Mouse (Mus musculus) embryo, embryonic 9.5 days (tissue): ENCODE results near the gene Olfr718-ps1.
"Not testable (repeated sequence)": the region's sequence is repeated elsewhere in the genome, so short reads cannot be mapped to it uniquely, and the experiment has no call there.

Source experiments
- DNase-seq: peaks from one replicate; pipeline ENCODE4 v3.0.0-alpha.2; 2017; ENCODE audit errors: extremely low spot score

Gene Olfr718-ps1

DNA sequence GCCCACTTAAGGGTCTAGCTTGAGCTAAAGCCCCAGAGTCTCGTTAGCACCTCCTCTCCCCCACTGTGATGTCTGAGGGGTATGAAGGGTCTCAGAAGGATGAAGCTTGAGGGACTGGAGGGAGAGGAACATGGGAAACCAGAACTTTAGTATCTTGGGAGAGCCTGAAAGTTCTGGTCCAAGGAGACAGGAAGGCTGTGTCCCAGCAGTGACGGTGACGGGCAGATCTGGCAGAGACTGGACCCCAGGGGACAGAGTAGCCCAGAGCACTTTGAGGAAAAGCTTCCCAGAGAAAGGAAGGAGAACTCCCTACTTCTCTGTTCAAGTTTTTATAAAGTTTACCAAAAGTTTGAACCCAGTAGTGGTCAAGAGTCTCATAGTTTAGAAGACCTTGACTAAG is at the start of gene Olfr718-ps1:
Olfr718-ps1 (minus strand) TSS at position 101 of the 400 bp plus-strand sequence.
- DNase-seq = no peak

DNA sequence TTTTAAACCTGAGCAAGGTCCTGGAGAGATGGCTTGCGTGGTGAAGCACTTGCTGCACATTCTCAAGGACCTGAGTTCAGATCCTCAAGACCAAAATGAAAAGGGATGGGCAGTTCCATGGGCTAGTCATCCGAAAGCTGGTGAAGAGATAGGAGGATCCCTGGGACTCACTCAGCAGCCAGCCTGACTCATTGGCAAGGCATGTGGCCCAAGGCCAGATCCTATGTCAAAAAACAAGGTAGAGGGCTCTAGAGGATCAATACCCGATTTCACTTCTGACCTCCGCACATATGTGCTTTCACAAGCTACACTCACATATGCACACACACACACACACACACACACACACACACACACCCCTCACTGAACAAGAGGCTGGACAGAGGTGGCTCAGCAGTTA is 49.1 kb upstream of the Olfr718-ps1 start:
- no peak for DNase-seq

DNA sequence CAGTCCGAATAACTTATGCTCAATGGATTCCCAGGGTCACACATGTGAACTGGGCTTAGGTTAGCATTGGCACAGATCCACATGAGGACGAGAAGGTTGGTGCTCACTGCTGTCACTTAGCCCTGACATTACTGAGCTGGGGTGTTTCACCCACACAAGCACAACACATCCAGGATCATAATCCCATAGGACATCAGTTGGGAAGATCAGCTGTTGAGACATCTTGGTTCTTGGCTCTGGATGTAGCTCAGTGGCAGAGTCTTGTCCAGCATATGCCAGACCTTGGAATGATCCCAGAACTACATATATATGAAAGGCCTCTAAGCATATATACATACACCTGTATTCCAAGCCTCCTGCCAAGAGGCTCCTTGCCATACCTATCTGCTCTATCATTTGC is 47.8 kb upstream of the Olfr718-ps1 start:
- no peak for DNase-seq

DNA sequence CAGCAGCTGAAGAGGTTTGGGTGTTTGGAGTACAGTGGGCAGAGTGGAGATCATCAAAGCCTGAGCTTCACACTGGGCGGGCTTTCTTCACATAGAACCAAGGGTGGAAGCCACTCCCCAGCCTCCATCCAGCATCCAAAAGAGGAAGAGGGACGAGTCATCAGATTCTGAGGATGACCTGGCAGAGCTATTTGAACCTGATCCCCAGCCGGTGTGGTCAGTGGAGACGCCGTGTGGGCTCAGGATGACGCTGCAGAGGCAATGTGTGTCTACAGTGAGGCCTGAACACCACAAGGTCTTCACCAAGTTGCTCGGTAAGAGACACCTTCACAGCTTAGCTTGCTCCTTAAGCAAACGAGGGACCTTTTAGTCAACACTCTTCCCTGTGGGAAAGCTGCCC is 47.4 kb upstream of the Olfr718-ps1 start:
- not testable (repeated sequence) for DNase-seq

DNA sequence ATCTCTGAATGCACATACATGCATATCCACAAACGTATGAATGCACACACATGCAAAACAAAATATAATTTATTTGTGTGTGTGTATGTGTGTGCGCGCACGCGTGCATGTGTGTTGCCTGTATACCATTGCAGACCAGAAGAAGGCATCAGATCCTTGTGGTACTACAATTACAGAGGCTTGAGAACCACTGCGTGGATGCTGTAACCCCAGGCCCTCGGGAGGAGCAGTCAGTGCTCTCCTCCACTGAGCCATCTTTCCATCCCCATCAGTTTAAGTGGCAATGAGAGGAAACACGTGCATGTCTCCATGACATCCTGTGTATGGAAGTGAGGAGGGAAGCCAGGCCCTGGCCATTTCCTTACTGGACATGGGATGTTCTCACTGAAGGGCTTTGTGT is 45.4 kb upstream of the Olfr718-ps1 start:
- no peak for DNase-seq

DNA sequence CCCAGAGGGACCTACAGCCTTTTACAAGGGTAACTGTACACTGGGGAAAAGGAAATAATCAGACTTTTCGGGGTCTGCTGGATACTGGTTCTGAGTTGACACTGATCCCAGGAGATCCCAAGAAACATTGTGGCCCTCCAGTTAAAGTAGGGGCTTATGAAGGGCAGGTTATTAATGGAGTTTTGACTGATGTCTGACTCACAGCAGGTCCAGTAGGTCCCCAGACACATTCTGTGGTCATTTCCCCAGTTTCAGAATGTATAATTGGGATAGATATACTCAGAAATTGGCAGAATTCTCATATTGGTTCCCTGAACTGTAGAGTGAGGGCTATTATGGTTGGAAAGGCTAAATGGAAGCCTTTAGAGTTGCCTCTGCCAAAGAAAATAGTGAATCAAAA is 40.6 kb upstream of the Olfr718-ps1 start:
- DNase-seq = not testable (repeated sequence)

DNA sequence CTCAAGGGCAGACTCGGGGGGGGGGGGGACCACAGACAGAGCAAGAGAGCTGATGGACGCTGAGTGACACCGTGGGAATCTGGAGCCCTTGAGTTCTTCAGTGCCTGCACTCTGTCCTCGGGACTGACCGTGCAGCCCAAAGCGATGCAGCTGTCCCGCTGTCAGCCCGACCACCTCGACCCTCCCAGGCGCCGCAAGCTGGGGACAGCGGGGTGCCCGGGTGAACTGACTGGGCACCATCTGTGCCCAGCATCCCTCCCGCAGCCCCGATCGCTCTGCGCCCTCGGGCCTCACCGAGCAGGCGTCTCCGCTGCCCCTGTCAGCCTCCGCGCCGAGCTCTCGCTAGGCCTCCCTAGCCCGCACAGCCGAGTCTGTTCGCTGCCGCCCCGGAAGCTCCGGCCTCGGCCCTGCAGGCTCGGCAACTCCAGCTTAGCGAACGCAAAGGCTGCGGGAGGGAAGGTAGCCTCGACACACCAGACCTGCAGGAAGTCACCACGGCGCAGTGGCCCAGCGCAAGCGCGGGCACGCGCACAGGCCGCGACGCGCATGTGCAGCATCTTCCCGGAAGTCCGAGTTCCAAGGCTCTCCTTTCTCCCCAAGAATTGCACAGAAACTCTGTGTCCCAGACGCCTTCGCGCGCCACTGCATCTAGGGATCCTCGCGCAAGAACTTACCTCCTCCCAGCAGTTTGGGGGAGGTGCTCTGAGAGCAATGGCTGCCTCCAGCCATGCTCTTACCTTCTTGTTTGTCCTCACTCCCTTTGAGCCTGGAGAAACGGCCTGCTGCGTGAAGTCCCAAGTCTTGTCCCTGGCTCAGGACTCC is 33.1 kb upstream of the Olfr718-ps1 start, which contains the start of the genes Rbak and Spdye4b:
Rbak (minus strand) TSS at position 521 of the 822 bp plus-strand sequence.
Spdye4b (plus strand) TSS at position 763 of the 822 bp plus-strand sequence.
- DNase-seq = peak; percentile 93

DNA sequence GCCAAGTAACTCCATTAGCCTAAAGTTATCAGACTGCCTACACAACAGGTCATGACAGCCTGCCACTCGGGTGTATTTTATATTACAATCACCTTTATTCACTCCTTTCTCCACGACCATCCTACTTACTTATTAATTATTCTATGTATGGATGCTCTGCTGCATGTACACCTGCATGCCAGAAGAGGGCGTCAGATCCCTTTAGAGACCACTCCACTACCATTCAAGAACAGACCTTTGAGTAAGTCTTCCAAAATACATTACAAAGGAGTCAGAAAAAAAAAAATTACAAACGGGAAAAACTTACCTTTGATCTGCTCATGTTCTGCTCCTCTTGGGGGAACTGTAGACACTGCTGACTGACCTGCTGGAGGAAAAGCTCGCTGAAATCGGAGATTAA is 31.8 kb upstream of the Olfr718-ps1 start:
- DNase-seq = peak; percentile 14

DNA sequence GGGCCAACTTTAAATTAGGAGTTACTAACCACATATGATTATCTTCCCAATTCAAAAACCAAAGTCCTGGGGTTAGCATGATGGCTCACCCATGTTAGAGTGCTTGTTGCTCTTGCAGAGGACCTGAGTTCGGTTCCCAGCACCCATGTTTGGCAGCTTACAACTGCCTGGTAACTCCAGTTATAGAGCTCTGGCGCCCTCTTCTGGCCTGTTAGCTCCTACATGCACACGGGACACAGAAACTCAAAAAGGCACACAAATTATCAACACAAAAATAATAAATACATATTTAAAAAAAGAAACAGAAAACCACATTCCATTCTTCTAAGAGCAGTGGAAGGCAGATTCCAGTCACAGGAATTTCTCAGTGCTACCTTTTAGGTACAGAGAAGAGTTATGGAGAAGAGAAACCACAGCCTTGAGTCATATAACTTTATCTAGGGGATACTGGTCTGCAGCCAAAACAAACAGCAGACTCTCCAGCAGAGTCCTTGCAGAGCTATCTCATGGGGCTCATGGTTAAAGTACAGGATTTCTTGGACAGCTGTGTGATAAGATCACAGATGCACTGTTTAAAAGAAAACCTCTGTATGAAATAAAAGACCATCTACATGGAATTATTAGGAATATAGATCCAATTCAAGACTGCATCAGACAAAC is 30.3 kb upstream of the Olfr718-ps1 start:
- no peak for DNase-seq

DNA sequence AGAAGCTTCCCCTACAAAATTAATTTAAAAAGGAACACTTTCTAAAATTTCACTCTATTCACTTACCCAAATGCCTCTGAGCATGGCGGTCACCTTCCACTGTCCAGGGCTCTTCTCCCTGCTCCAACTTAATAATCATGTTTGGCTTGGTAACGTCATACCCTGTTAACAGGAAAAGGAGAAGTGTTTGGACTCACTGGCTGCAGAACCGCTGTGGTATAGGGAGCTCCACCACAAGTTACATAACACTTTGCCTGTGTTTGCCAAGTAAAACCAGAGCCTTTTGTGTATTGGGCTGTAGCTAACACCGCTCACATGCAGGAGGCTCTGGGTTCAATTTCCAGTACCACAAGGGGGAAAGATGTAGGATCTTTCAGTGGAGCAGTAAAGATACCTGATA is 28.6 kb upstream of the Olfr718-ps1 start:
- DNase-seq = no peak

DNA sequence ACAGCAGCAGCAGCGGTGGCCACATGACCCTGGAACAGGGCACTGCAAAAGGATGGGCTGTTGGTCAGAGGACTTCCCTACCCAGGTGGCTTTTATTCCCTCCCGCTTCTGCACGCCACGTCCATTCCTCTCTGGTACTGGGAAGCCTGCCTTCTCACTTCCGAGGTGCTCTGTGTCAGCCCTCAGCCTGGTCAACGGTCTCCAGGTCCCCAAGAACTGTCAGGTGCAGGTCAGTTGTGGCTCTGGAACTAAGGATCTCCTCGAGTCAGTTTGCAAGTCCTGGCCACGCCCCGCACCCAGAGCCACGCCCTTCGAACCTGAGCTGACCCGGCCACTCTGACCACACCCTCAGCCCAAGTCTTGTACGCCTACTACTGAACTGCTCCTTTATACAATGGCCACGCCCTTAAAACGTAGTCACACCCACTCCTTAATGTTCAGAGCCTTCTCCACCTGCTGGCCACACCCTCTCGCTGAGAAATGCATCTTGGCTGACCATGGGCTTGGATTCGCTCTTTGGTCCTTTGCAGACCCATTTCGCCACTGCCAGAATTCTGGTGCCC is 18.2 kb upstream of the Olfr718-ps1 start:
- DNase-seq = peak; percentile 45

DNA sequence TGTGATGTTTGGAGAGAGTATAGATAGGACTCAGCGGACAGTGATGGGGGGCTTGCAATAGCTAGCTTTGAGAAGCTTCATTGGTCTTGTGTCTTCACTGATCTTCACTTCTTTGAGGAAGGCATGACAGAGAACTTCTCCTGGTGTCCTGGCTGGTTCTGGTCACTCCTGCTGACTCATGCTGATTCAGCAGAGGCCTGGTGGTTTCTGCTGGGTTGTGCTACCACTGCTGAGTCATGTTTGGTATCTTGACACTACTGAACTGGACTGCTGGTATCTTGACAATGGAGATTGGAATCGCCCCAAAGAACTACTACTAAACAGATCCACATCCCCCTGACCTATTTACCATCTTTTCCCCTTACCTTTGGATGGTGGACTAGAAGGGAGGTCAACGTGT is 8.2 kb upstream of the Olfr718-ps1 start:
- DNase-seq = no peak

DNA sequence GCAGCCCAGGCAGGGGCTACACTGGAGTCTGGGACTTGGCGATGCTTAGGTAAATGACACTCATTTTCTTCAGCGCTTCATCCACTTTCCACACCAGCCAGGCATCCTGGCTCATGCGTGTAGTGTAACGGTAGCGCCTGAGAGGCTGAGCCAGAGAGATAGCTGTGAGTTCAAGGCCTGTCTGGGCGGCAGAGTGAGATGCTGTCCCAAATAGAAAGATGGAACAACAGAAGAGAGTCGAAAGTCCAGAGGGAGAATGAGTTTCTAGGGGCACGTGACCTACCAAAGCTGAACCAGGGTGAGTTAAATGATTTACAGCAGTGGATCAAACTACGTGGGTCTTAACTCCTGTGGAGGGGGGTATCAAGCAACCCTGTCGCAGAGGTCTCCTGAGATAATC is 6.4 kb upstream of the Olfr718-ps1 start:
- DNase-seq = no peak

DNA sequence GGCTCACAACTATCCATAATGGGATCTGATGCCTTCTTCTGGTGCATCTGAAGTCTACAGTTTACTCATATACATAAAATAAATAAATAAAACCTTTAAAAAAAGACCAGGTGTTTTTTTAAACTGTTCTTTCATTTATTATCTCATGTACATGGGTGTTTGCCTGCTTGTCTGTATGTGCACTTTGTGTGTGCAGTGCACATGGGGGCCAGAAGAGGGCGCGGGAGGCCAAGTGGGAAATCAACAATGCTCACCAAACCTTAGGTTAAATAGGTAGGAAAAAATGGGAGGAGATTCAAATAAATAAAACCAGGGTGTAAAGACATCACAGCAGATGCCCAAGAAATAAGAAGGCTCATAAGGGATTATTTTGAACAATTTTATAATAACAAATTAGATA is 2.7 kb upstream of the Olfr718-ps1 start:
- no peak for DNase-seq

DNA sequence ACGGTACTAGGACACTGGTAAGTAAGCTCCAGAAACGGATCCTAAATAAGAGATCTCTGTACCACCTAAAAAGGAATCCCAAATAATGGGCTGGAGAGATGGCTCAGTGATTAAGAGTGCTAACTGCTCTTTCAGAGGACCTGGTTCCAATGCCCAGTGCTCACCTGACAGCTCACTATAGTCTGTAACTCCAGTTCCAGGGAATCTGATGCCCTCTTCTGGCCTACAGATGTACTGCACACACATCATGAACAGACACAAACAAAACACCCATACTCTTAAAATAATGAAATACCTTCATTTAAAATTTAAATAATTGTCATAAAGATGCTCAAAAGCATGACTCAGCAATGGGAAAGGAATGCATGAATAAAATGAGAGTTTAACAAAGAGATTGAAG is 2.2 kb upstream of the Olfr718-ps1 start:
- DNase-seq = no peak

DNA sequence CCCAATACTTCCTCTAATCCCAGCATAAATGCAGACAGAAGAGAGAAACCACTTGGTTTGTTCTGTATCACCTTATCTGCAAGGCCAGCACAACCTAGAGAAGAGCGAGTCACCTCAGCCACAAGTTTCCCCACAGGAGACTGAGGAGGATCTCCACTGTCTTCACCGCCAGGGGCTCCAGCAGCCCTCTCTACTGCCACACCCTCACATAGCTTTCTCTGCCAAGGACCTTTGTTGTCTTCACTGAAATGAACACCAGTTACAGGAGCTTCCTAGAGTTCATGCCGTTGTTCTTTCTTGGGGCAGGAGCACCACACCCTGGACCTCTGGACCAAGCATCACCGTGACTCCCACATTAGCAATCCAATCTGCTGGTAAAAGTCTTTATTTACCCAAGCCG is 1.3 kb upstream of the Olfr718-ps1 start:
- DNase-seq = no peak

DNA sequence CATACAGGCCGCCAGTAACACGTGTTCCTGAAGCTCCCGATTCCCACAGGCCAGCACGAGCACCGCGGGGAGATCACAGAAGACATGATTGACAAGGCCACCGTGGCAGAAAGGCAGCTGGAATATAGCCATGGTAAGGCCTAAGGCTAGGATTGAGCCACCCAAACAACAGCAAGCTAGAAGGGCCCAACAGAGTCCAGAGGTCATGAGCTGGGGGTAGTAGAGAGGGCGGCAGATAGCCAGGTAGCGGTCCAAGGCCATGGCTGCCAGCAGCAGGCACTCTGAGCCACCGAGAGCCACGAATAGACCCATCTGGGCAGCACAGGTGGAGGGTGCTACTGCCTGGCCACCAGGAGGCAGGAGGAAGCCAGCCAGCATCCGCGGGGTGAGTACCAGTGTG is 9.8 kb downstream of the Olfr718-ps1 start:
- no peak for DNase-seq

DNA sequence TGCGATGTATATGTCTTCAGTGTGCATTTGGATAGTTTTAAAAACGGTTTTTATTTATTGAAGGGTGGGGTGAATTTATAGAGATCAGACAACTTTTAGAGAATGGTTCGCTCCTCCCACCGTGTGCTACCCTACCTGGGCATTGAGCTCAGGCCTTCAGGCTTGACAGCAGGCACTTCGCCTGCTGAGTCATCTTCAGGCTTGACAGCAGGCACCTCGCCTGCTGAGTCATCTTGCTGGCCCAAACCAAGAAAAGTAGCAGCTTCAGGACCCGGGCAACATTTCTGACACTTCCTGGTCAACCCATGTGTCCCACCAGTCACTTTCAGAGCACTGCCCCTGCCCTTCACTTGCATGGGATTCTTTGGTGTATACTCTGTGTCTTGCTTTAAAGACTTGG is 12.3 kb downstream of the Olfr718-ps1 start:
- DNase-seq = no peak

DNA sequence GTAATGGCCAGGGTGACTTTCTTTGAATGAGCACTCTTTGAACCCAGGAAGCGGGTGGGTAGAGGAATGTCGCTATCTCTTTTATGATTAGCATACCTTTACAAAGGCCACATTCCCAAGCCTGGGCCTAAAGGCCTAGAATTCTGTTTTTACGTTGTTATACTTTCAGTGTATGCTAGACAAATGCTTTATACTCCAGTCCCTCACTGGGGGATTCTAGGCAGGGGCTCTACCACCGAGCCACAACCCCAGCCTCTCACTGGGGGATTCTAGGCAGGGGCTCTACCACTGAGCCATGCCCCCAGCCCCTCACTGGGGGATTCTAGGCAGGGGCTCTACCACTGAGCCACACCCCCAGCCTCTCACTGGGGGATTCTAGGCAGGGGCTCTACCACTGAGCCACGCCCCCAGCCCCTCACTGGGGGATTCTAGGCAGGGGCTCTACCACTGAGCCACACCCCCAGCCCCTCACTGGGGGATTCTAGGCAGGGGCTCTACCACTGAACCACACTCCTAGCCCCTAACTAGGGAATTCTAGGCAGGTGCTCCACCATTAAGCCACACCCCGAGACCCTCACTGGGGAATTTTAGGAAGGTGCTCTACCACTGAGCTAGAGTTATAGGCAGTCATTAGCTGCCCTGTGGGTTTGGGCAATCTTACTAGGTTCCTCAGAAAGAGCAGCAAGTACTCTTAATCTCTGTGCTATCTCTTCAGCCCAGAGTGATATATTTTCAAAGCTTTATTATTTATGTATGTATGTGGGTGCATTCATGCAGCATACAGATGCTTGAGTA is 13.0 kb downstream of the Olfr718-ps1 start:
- not testable (repeated sequence) for DNase-seq

DNA sequence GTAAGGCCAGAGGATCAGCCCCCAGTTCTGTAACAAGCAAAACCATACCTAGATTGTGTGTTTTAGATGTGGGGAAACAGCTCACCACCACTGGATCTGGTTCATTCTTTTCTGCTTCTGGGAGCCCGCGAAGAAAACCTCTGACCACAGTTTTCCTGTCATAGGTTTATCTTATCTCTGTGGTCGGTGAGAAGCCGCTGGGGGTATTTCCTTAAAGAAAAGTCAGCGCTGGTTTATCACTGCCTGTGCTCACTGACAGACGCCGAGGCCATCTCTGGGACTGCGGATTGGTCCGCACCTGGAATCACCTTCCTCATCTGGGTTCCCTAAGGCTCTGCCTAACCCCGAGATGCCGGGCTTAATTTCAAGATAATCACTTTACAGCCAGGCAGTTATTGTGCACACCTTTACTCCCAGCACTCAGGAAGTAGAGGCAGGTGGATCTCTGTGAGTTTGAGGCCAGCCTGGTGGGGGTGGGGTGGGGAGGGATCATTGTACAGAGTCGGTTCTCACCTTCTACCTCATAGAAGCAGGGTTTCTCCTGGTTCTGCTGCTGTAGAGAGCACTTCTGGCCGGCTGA is 14.4 kb downstream of the Olfr718-ps1 start:
- no peak for DNase-seq

DNA sequence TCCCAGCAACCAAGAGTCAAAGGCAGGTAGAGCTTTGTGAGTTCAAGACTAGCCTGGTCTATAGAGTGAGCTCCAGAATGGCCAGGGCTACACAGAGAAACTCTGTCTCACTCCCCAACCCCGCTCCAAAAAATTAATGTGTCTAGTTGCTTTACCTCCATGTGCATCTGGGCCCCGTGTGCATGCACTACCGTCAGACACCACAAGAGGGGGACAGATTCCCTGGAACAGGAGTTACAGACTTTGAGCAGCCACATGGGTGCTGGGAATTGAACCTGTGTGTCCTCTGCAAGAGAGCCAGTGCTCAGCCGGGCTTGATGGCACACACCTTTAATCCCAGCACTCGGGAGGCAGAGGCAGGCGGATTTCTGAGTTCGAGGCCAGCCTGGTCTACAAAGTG is 17.0 kb downstream of the Olfr718-ps1 start:
- DNase-seq = no peak

DNA sequence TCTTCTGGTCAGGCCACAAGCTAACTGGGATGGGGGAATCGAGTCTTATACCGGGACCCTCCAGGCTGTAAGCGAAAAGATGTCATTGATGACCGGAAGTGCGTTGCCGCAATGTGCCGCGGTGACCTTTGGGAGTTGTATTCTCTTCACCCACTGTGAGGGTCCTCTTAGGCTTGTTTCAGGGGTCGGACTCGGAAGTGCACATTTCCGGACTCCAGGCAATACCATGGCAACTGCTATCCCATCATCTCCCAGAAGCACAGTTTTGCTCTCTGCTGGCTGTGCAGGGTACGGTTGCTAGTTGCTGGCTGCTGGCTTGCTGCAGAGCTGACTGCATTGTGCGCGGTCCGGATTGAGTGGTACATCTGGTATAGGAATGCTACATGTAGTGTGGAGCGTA is 18.3 kb downstream of the Olfr718-ps1 start:
- DNase-seq = no peak
